Mouse (Mus musculus) MEL-GATA-1-ER (cell line): Measurements from ENCODE around the gene Rph3a.
"Not testable (repeated sequence)": the region's sequence is repeated elsewhere in the genome, so short reads cannot be mapped to it uniquely, and the experiment has no call there.

Experiments
- DNase-seq: peaks from one replicate; pipeline ENCODE4 v3.0.0-alpha.2; 2012; ENCODE audit warnings: low read depth; ENCODE audit errors: extremely low read depth

Gene Rph3a

DNA sequence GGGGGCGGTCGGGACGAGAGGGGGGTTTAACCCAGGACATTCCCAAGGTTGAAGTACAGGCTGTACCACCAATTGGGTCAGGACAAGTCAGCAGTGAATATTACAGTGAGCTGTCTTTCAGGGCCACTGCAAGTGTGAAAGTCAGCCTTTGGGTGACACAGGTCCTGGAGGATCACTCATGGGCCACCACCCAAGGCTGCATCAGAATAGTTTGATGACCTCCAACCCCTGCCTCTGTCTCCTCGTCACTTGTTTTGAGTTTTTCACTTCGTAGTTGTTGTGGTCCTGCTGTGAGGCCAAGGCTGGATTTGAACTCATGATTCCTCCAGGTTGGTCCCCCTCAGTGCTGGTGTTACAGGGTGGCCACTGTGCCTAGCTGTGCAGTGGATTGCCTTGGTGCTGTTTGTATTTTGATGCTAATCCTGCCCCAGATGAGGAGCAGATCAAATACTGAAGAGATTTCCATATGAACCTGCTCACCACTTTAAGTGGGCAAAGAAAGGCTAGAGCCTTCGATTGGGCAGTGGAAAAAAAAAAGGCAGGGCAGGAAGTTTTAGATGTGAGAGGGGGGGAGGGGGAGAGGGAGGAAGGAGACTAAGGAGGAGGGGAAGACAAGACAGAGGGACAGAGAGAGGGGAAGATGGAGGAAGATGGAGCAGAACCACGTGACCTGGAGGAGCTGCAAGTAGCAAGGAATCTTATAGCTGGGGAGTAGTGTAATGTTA, 101.5 kb downstream of the Rph3a start:
- no peak for DNase-seq

DNA sequence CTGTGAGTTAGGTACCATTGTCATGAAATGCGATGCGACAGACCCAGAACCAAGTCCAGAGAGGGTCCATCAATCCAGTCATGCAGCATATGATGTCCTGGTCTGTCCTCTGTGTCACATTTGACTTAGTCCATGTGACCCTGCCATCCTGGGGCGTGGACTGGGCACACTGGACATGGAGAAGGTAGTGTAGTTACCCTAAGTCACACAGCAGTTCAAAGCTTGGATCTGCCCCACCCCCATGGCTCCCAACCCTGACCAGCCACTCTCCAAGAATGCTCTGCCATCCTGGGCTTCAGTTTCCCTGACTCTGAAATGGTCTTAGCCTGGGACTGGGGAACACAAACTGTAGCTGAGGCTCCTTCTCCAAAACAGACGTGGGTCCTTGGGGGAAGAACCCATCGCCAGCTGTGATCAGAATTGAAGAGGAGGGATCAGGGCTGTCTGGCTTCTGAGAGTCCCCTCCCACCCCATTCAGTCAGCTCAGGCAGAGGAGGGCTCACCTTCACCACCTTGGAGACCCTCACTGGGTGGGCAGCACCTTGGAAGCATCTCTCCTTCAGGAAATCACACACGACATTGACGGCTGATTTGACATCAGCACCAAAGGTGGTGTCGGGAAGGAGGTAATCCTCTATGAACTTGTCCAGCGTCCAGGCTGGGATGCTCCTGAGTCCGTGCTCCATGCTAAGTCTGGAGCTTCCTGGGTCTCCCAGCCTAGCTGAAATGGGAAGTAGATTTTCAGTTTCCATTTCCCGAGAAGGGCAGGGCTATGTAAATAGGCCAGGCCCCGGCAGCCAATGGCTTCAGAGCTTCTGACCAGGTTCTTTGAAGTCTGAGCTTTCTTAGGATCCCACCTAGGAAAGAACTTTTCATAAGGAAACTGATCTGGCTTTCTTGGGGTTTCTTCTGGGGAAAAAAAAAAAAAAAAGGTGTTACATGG, 102.8 kb downstream of the Rph3a start, which contains the start of gene Oas1a:
Gene Oas1a (minus strand): TSS at position 731 of the 943 bp plus-strand sequence.
- peak; percentile 16 for DNase-seq

DNA sequence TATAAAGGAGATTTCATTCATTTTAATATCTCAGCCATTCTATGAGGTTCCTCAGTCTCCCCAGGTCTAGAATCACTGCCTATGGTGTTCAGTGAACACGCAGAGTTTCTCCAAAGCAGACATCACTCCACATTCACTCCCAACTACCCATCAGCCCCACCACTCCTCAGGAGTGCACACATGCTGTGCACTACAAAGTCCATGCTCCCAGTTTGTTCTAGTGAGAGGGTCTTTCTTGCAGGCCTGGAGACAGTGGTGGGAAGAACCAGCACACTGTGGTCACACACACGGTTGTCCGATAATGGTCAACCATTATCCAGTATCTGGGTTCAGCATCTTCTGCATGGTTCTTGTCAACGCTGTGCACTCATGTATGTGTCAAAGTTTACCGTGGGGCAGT, 107.8 kb downstream of the Rph3a start:
- DNase-seq, result no peak

DNA sequence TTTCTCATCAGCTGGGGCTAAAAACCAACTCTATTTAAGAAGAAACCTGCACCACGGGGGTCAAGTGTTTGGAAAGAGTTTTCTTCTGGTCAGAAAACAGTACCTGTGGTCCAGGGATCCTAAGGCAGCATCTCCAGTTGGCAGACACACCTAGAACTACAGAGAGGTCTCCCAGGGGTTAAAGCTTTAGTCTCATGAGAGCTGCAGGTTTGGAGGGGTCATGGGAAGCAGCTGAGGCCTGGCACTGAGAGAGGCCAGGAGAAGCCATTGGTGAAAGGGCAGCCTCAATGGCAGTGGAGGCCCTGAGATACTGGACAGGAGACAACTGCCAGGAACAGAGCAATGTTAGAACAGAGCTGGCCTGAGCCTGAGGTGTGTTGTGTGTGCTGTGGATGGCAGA, 109.2 kb downstream of the Rph3a start:
- DNase-seq, result no peak

DNA sequence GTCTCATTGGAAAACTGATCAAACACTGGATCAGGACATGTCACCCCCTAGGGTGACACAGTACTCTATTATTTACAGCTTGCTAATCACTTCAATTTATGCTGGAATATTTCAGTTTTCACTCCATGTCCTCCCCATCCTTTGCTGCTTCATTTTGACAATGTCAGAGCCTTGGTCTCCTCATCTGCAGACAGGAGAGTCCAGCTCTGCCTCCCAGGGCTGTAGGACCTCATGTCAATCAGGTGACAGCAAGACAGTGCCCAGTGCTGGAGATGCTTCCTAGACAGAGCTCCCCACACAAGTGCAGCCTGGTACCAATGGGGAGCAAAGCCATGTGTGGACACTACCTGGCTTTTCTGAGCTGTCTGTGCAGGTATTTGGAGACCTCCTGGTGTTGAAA, 111.2 kb downstream of the Rph3a start:
- DNase-seq, result no peak

DNA sequence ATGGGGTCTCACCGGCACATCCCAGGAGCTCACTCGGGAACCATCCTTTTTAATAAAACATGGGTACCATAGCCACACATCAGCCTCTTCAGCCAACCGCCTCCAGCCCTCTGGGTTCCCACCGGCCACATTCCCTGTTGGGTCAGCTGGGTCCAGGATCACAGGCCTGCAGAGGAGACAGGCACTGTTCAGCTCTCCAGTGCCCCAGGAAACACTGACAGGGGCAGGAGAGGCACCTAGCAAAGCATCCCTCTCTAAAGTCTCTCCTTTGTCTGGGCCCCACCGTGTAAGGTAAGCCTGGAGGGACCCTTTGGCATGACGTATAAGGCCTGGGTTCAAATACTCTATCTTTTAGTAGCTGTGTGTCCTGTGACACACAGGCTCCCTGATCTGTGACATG, 111.6 kb downstream of the Rph3a start:
- no peak for DNase-seq

DNA sequence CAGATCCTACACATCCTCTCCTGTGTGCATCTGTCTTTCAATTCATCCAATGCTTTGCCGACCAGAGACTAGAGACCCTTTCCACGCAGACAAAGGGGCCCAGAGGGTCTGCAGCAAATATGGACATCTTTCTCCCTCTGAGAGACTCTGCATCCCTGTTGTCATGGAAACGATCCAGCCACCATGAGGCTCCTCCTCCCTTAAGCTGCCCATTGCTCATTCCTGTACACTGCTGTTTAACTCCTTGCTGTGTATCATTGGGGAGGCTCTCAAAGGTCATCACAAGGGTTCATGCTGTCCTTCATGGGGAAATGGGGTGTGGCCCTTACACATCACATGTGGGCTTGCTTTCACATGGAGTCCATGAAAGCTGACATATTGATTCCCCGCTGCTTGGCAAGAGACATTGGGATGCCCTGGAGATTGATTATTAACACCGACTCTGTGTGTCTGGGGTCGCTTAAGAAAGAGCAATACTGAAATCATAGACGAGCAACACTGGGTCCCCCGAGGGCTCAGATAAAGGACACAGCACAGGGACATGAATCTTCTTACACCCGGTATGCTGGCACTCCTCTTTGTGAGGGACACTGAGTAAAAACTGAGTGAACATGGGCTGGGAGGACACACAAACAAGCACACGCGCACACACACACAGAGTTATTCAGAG, 114.5 kb downstream of the Rph3a start:
- no peak for DNase-seq

DNA sequence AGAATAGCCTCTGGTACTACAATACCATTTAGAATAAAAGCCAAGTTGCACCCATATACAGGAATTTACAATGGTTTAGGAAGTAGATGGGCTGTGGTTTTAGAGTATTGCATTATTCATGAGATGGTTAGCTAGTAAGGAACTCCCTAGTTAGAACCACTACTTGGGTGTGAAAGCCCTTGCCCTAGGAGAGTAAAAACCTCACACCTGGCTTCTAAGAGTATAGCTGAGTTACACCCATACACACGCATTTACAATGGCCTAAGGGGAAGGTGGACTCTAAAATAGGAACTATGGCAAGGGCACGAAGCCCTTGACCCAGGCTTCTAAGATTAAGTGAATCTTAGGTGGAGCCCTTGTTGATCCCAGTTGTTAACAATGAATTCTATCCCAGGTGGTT, 115.2 kb downstream of the Rph3a start:
- not testable (repeated sequence) for DNase-seq

DNA sequence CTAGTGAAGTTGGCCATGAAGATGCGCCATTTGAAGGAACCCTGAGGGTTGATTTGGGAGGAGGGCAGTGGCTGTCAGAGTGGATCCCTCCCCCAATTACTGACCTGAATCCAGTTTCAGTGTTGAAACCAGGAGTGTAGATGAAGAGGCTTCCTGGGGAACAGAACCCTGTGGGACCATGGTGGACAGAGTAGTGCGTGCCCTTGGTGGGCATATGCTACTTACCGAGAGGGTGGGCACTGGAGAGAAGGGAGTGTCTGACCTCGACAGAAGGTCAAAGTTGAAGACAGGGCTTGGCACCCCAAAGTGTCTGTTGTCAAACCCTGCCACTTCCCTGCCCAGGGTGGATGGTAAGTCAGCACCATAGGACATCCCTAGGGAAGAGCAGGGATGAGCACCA, 116.0 kb downstream of the Rph3a start:
- DNase-seq, result not testable (repeated sequence)

DNA sequence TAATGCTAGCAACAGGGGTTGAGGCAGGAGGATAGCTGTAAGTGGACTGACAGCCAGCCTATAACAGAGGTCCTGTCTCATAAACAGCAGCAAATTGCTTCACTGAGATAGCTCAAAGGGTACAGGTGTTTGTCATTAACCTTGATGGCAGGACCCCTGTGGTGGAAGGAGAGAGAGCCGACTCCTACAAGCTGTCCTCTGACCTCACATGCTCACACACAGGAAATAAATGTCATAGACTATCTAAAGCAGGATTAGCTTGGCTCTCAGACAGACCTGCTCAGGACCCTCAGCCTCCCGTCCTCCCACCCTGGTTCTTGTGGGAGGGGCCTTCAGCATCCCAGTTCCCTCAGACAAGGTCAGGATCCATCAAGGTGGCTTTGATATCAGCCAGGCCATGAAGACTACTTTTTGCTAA, 117.6 kb downstream of the Rph3a start:
- no peak for DNase-seq

DNA sequence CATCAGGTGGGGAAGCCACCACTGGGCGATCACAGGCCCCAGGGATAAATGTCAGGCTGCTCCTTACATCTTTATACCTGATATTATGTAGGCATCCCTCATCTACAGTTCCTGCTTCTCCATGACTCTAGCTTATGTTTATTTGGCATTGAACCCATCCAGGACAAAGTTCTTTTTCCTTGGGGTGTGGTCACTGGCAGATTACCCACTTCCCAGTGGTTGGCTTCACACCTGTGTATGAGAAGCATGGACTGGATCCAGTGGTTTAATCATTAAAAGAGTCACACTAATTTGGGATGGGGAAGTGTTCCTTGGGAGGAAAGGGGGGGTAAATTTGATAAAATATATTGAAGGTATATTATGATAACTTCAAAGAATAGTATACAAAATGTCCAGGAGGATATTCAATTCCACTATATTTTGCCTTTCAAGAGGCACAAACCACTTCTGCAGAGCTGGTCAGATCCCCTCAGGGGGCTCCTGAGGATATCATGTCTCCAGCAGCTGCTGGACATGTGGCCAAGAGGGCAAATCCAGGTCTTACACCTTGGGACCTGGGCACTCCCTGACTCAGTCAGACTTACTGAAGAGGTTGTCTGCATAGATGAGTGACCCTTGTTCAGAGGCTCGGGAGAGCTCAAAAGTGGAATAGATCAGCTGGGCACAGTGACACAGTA, 118.2 kb downstream of the Rph3a start:
- DNase-seq, result not testable (repeated sequence)

DNA sequence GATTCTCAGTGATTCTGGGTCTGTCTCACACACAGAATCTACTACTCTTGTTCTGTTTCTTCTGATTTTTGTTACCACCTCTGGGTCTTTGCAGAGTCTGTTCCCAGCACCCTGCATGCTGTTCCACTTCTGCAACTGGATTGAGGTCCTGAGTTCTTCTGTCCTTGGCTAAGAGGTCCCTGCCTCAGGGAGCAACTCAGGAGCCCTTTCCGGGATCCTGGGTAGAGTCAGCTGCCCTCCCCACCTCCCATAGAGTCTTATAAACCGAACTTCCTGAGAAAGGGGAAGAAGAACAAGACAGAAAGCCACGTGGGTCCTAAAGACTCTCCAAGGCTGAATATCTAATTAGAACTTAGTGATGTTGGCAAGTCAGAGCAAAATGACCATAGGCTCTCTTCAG, 118.9 kb downstream of the Rph3a start:
- DNase-seq, result no peak
